Mouse (Mus musculus) heart, postnatal 0 days (tissue): ENCODE results near the gene Dcps. TPM values are rescaled to one million over a fixed set of nuclear protein-coding genes. Genes with fewer than 3 reads are reported as not detected.
A peak's percentile ranks its signal among the peaks of the same experiment; 100 is the strongest.

Experiments
- ATAC-seq: fragments of 200-750 bp; cut with Nextera tagmentation; 2 replicates; pipeline ENCODE4 v1.8.0; 2017; ENCODE audit warnings: low read depth, moderate number of reproducible peaks, moderate library complexity; ENCODE audit not compliant: insufficient read depth
- DNase-seq: peaks from one replicate; pipeline ENCODE4 v3.0.0-alpha.2; 2016; ENCODE audit warnings: low spot score
- H3K27ac ChIP-seq: fragments of 300-500 bp; sonication (generic); 2 replicates; pipeline ENCODE4 v1.5.1; 2014; ENCODE audit warnings: low read depth, mild to moderate bottlenecking
- H3K27me3 ChIP-seq: fragments of 300-500 bp; sonication (generic); 2 replicates; pipeline ENCODE4 v1.6.1; 2014; ENCODE audit warnings: low read length, mixed read lengths; ENCODE audit not compliant: control insufficient read depth, insufficient read depth
- H3K36me3 ChIP-seq: fragments of 300-500 bp; sonication (generic); replicated peaks from 2 replicates; pipeline ENCODE4 v1.6.1; 2014; ENCODE audit warnings: low read length, mixed read lengths; ENCODE audit not compliant: control insufficient read depth, insufficient read depth
- H3K4me1 ChIP-seq: fragments of 300-500 bp; sonication (generic); 2 replicates; pipeline ENCODE4 v1.6.1; 2014; ENCODE audit warnings: antibody characterized with exemption; ENCODE audit not compliant: control insufficient read depth, insufficient read depth
- H3K4me2 ChIP-seq: fragments of 300-500 bp; sonication (generic); 2 replicates; pipeline ENCODE4 v1.6.1; 2014; ENCODE audit warnings: low read depth, mild to moderate bottlenecking, low read length, moderate library complexity
- H3K4me3 ChIP-seq: fragments of 300-500 bp; sonication (generic); 2 replicates; pipeline ENCODE4 v1.5.1; 2014; ENCODE audit warnings: low read depth, low read length
- H3K9ac ChIP-seq: fragments of 300-500 bp; sonication (generic); replicated peaks from 2 replicates; pipeline ENCODE4 v1.6.1; 2014; ENCODE audit warnings: low read depth, low read length, mixed read lengths
- H3K9me3 ChIP-seq: fragments of 300-500 bp; sonication (generic); replicated peaks from 2 replicates; pipeline ENCODE4 v1.6.1; 2016; ENCODE audit warnings: low read length; ENCODE audit not compliant: control insufficient read depth
- CTCF ChIP-seq: IDR thresholded peaks from 2 replicates; pipeline ENCODE4 v1.5.1; 2016; ENCODE audit warnings: antibody characterized with exemption, control low read depth, low read depth
- EP300 ChIP-seq: IDR thresholded peaks from 2 replicates; pipeline ENCODE4 v1.6.1; 2016; ENCODE audit warnings: antibody characterized with exemption, low read depth
- WGBS: fragments of 180-500 bp; shearing (Covaris S2); extraction: QIAGEN DNeasy Blood & Tissue Kit; methylation state at CpG from one replicate; pipeline ENCODE4 v1.1.7; 2014; 5-methylcytosine and 5-hydroxymethylcytosine counted together
- polyA plus RNA-seq: library from polyadenylated mRNA; unstranded; fragments of >200 nt; fragmentation: Nextera tagmentation; extraction: Ambion mirVana; gene quantifications from 2 replicates; pipeline ENCODE4 v1.2.1, GENCODE M21; 2015
- total RNA-seq: library from RNA; depleted of rRNA; stranded (reverse); fragments of >200 nt; gene quantifications from 2 replicates; pipeline ENCODE4 v1.2.3, GENCODE M21; 2014; ENCODE audit warnings: low replicate concordance

Dcps gene
- total and polyA plus RNA-seq, 2 experiments from 2014 or later, result 34.9 to 36.4 TPM

GRCm38 (mm10) chr9:35111941-35112595 is 63.8 kb downstream of the Dcps start:
- Histone ChIP-seq H3K4me3 (no peak overlapping the region), H3K4me2 (no peak overlapping the region; the same call in 1 of the 2 replicates), H3K27me3 (no peaks in the 10 kb centered on the region), H3K36me3 (no peaks in the 10 kb centered on the region; the same call in 1 of the 2 replicates), H3K4me1 (peaks cover 38% of the 10 kb centered on the region), H3K9me3 (no peaks in the 10 kb centered on the region), H3K9ac (no peak overlapping the region), H3K27ac (no peak overlapping the region)
- 58% methylated on average over 19 of the region's 19 CpGs for WGBS
- no peak for TF ChIP-seq EP300
- TF ChIP-seq CTCF, result no peak
- no peak for ATAC-seq
- DNase-seq, result no peak

DNA sequence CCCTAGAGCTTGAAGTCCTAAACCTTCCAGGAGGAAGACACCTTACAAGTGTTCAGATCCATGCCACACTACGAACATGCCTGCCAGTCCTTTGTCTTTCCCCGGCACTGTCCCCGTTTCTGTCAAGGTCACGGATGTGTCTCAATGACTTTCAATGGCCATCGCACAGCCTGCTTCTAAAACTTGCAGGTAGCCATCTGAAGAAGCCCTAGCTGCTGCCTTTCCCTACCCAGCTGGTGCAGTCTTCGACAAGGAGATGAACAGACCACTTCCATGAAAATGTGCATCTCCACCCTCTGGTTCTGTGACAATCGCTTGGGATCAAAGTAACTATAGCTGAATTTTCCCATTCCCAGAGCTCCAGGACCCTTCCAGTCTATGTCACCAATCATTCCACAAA is 64.4 kb downstream of the Dcps start:
- WGBS, result 73% methylated on average over 7 of the region's 7 CpGs
- Histone ChIP-seq H3K4me2 (no peak overlapping the region), H3K4me1 (peaks cover 40% of the 10 kb centered on the region)

GRCm38 (mm10) chr9:35110567-35110966 is 65.3 kb downstream of the Dcps start:
- H3K27ac ChIP-seq, result peak overlapping the region; percentile 10; the same call in 1 of the 2 replicates
- ATAC-seq (no peak), DNase-seq (no peak)
- 70% methylated on average over 4 of the region's 4 CpGs for WGBS
- no peak overlapping the region for H3K4me2 ChIP-seq
- H3K4me1 ChIP-seq, result peaks cover 42% of the 10 kb centered on the region
- H3K27me3 ChIP-seq, result no peaks in the 10 kb centered on the region
- no peaks in the 10 kb centered on the region; the same call in 1 of the 2 replicates for H3K36me3 ChIP-seq
- H3K4me3 ChIP-seq, result no peak overlapping the region
- H3K9ac ChIP-seq, result no peak overlapping the region; the same call in 1 of the 2 replicates
- no peaks in the 10 kb centered on the region for H3K9me3 ChIP-seq
- TF ChIP-seq EP300, result no peak
- TF ChIP-seq CTCF, result no peak

More for the DNA sequence above, 64.4 kb downstream of the Dcps start:
- Histone ChIP-seq H3K4me3 (no peak overlapping the region), H3K27ac (no peak overlapping the region), H3K27me3 (no peaks in the 10 kb centered on the region), H3K9ac (no peak overlapping the region), H3K9me3 (no peaks in the 10 kb centered on the region), H3K36me3 (no peaks in the 10 kb centered on the region; the same call in 1 of the 2 replicates)
- TF ChIP-seq CTCF (no peak), EP300 (no peak)
- DNase-seq, result no peak
- ATAC-seq, result no peak

- H3K36me3 ChIP-seq, result no peaks in the 10 kb centered on the region; the same call in 1 of the 2 replicates
- no peak overlapping the region for H3K9ac ChIP-seq
- H3K27ac ChIP-seq, result peak overlapping the region; percentile 10; the same call in 1 of the 2 replicates
- no peaks in the 10 kb centered on the region for H3K27me3 ChIP-seq
- H3K4me3 ChIP-seq, result no peak overlapping the region
- DNase-seq (no peak), ATAC-seq (no peak)
- H3K4me2 ChIP-seq, result no peak overlapping the region
- WGBS, result 69% methylated on average over 5 of the region's 5 CpGs
- TF ChIP-seq EP300 (no peak), CTCF (no peak)
- H3K9me3 ChIP-seq, result no peaks in the 10 kb centered on the region
- H3K4me1 ChIP-seq, result peaks cover 47% of the 10 kb centered on the region
These were observed 65.8 kb downstream of the Dcps start for GRCm38 (mm10) chr9:35110051-35110450.

GRCm38 (mm10) chr9:35108916-35109315 is 66.9 kb downstream of the Dcps start:
- 67% methylated on average over 5 of the region's 5 CpGs for WGBS
- Histone ChIP-seq H3K36me3 (no peaks in the 10 kb centered on the region; the same call in 1 of the 2 replicates), H3K4me1 (peaks cover 48% of the 10 kb centered on the region), H3K4me2 (no peak overlapping the region), H3K9ac (no peak overlapping the region), H3K27ac (0 out of 2 replicates have a peak overlapping the region, but pooled peaks have one; percentile 13), H3K9me3 (no peaks in the 10 kb centered on the region), H3K4me3 (no peak overlapping the region), H3K27me3 (no peaks in the 10 kb centered on the region)
- ATAC-seq (peak; percentile 47; the same call in 1 of the 2 replicates), DNase-seq (no peak)
- no peak for TF ChIP-seq CTCF
- no peak for TF ChIP-seq EP300

DNA sequence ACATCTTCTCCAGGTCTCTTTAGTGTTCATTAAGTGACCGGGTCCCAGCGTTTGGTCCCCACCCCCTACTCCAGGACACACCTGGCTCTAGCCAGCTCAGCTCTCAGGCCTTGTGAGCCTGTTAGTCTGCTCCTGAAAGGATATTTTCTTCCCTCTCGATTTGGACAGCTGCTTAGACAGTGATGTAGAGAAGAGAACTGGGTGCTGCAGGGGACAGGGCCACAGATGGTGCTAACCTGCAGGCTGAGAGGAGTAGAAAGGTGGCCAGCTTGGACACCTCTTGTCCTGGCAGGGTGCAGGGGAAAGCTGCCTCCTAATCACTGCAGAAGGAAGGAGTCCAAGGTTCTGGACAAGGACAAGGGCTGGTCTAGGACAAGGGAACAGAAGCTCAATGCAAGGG is 67.8 kb downstream of the Dcps start:
- no peak for ATAC-seq
- 75% methylated on average over 3 of the region's 3 CpGs for WGBS
- Histone ChIP-seq H3K9me3 (no peaks in the 10 kb centered on the region), H3K9ac (no peak overlapping the region), H3K4me3 (no peak overlapping the region), H3K4me2 (no peak overlapping the region), H3K36me3 (no peaks in the 10 kb centered on the region), H3K27me3 (no peaks in the 10 kb centered on the region), H3K27ac (no peak overlapping the region), H3K4me1 (peaks cover 48% of the 10 kb centered on the region)
- TF ChIP-seq EP300 (no peak), CTCF (no peak)
- DNase-seq, result no peak
